Mouse (Mus musculus) kidney, adult 2 months (tissue): ENCODE results near the gene Cand2.

Source experiments
- CTCF ChIP-seq: fragments of 200-500 bp; conservative IDR thresholded peaks from 2 replicates; pipeline ENCODE4 v1.5.1; 2011; ENCODE audit warnings: low read depth, mild to moderate bottlenecking, control low read depth, low read length, moderate library complexity, mixed read lengths; ENCODE audit not compliant: insufficient read depth, insufficient read length
- POLR2A ChIP-seq: fragments of 200-500 bp; IDR thresholded peaks from one replicate; pipeline ENCODE4 v1.6.1; 2011; ENCODE audit warnings: low read depth, low read length, control low read depth

- TF ChIP-seq POLR2A = no peak
- TF ChIP-seq CTCF = no peak
These were observed 18.4 kb downstream of the Cand2 start for GRCm38 (mm10) chr6:115792691-115793215.
